Mouse (Mus musculus) kidney, postnatal 0 days (tissue): ENCODE measurements around the gene Tmc4. TPM values are rescaled to one million over a fixed set of nuclear protein-coding genes. Genes with fewer than 3 reads are reported as not detected.

Experiments
- ATAC-seq: fragments of 200-750 bp; cut with Nextera tagmentation; replicated peaks from 2 replicates; pipeline ENCODE4 v1.8.0; 2017; ENCODE audit warnings: low read depth, moderate number of reproducible peaks, moderate TSS enrichment, moderate library complexity; ENCODE audit not compliant: low FRiP score
- DNase-seq: peaks from one replicate; pipeline ENCODE4 v3.0.0-alpha.2; 2016; ENCODE audit warnings: low spot score
- H3K27ac ChIP-seq: fragments of 300-500 bp; sonication (generic); 2 replicates; pipeline ENCODE4 v1.5.1; 2014; ENCODE audit warnings: mild to moderate bottlenecking
- H3K27me3 ChIP-seq: fragments of 300-500 bp; sonication (generic); 2 replicates; pipeline ENCODE4 v1.6.1; 2014; ENCODE audit warnings: low read length, mixed read lengths; ENCODE audit not compliant: insufficient read depth
- H3K36me3 ChIP-seq: fragments of 300-500 bp; sonication (generic); 2 replicates; pipeline ENCODE4 v1.6.1; 2014; ENCODE audit warnings: low read length, mixed read lengths; ENCODE audit not compliant: insufficient read depth
- H3K4me1 ChIP-seq: fragments of 300-500 bp; sonication (generic); replicated peaks from 2 replicates; pipeline ENCODE4 v1.6.1; 2014; ENCODE audit warnings: antibody characterized with exemption, low read length, mixed read lengths; ENCODE audit not compliant: insufficient read depth
- H3K4me2 ChIP-seq: fragments of 300-500 bp; sonication (generic); 2 replicates; pipeline ENCODE4 v1.6.1; 2014; ENCODE audit warnings: mild to moderate bottlenecking, low read length, moderate library complexity, mixed read lengths
- H3K4me3 ChIP-seq: fragments of 300-500 bp; sonication (generic); replicated peaks from 2 replicates; pipeline ENCODE4 v1.5.1; 2014; ENCODE audit warnings: low read depth, low read length
- H3K9ac ChIP-seq: fragments of 300-500 bp; sonication (generic); 2 replicates; pipeline ENCODE4 v1.6.1; 2014; ENCODE audit warnings: low read depth, low read length
- H3K9me3 ChIP-seq: fragments of 300-500 bp; sonication (generic); replicated peaks from 2 replicates; pipeline ENCODE4 v1.6.1; 2016; ENCODE audit warnings: low read length, inconsistent platforms, mixed read lengths
- CTCF ChIP-seq: IDR thresholded peaks from 2 replicates; pipeline ENCODE4 v1.5.1; 2016; ENCODE audit warnings: antibody characterized with exemption, low read depth, mild to moderate bottlenecking, moderate library complexity
- WGBS: fragments of 180-500 bp; shearing (Covaris S2); extraction: QIAGEN DNeasy Blood & Tissue Kit; methylation state at CpG from one replicate; pipeline ENCODE4 v1.1.7; 2014; 5-methylcytosine and 5-hydroxymethylcytosine counted together
- polyA plus RNA-seq: library from polyadenylated mRNA; unstranded; fragments of >200 nt; fragmentation: Nextera tagmentation; extraction: Ambion mirVana; gene quantifications from 2 replicates; pipeline ENCODE4 v1.2.1, GENCODE M21; 2015

Tmc4 gene
- polyA plus RNA-seq, 1 experiment from 2014 or later: 28.1 TPM

GRCm38 (mm10) chr7:3693809-3694075 is 16.4 kb upstream of the Tmc4 start:
- Histone ChIP-seq H3K4me3 (peak overlapping the region; percentile 81), H3K9me3 (no peaks in the 10 kb centered on the region), H3K4me2 (peak overlapping the region; percentile 94), H3K27ac (peak overlapping the region; percentile 95), H3K9ac (peak overlapping the region; percentile 89), H3K27me3 (no peaks in the 10 kb centered on the region), H3K4me1 (peaks cover 17% of the 10 kb centered on the region), H3K36me3 (peaks cover 15% of the 10 kb centered on the region)
- ATAC-seq (no peak), DNase-seq (no peak)
- TF ChIP-seq CTCF: no peak
- under 1% methylated on average over 18 of the region's 18 CpGs for WGBS

GRCm38 (mm10) chr7:3692987-3693808 is 15.8 kb upstream of the Tmc4 start, which contains the start of gene Mboat7:
TSS of gene Mboat7 (minus strand) at chr7:3693523.
- Histone ChIP-seq H3K9me3 (no peaks in the 10 kb centered on the region), H3K27me3 (no peaks in the 10 kb centered on the region), H3K36me3 (peaks cover 11% of the 10 kb centered on the region), H3K9ac (peak within 1 kb of the TSS; percentile 89), H3K4me3 (peak within 1 kb of the TSS; percentile 81), H3K4me1 (peaks cover 17% of the 10 kb centered on the region), H3K27ac (peak within 1 kb of the TSS; percentile 95), H3K4me2 (peak within 1 kb of the TSS; percentile 94)
- peak; percentile 91 for ATAC-seq
- TF ChIP-seq CTCF: no peak
- peak; percentile 99 for DNase-seq
- WGBS: under 1% methylated on average over 55 of the region's 55 CpGs

GRCm38 (mm10) chr7:3692382-3692986 is 15.1 kb upstream of the Tmc4 start, which contains the start of gene Tsen34:
TSS of gene Tsen34 (plus strand) at chr7:3692863.
- under 1% methylated on average over 48 of the region's 49 CpGs for WGBS
- Histone ChIP-seq H3K9ac (peak within 1 kb of the TSS; percentile 89), H3K27me3 (no peaks in the 10 kb centered on the region), H3K27ac (peak within 1 kb of the TSS; percentile 95), H3K9me3 (no peaks in the 10 kb centered on the region), H3K4me2 (peak within 1 kb of the TSS; percentile 94), H3K36me3 (0 out of 2 replicates have a peak, but pooled peaks cover 8% of the 10 kb centered on the region), H3K4me3 (peak within 1 kb of the TSS; percentile 81), H3K4me1 (peaks cover 17% of the 10 kb centered on the region)
- ATAC-seq (no peak), DNase-seq (no peak)
- no peak for TF ChIP-seq CTCF

GRCm38 (mm10) chr7:3691919-3692318 is 14.6 kb upstream of the Tmc4 start:
- DNase-seq: no peak

GRCm38 (mm10) chr7:3685400-3686187 is 8.2 kb upstream of the Tmc4 start:
- Histone ChIP-seq H3K4me2 (no peak overlapping the region), H3K27me3 (no peaks in the 10 kb centered on the region), H3K4me1 (no peaks in the 10 kb centered on the region), H3K4me3 (no peak overlapping the region), H3K9me3 (no peaks in the 10 kb centered on the region), H3K27ac (no peak overlapping the region), H3K36me3 (peaks cover 24% of the 10 kb centered on the region; the same call in 1 of the 2 replicates), H3K9ac (no peak overlapping the region)
- DNase-seq: no peak
- no peak for ATAC-seq
- WGBS: 89% methylated on average over 31 of the region's 31 CpGs
- no peak for TF ChIP-seq CTCF

More at GRCm38 (mm10) chr7:3691919-3692318, 14.6 kb upstream of the Tmc4 start:
- WGBS: 32% methylated on average over 3 of the region's 3 CpGs
- H3K4me3 ChIP-seq: peak overlapping the region; percentile 81
- H3K27ac ChIP-seq: peak overlapping the region; percentile 95; the same call in 1 of the 2 replicates
- 0 out of 2 replicates have a peak, but pooled peaks cover 12% of the 10 kb centered on the region for H3K36me3 ChIP-seq
- peak overlapping the region; percentile 89 for H3K9ac ChIP-seq
- H3K4me2 ChIP-seq: peak overlapping the region; percentile 94
- no peaks in the 10 kb centered on the region for H3K9me3 ChIP-seq
- TF ChIP-seq CTCF: no peak
- H3K4me1 ChIP-seq: peaks cover 17% of the 10 kb centered on the region
- no peaks in the 10 kb centered on the region for H3K27me3 ChIP-seq
- no peak for ATAC-seq

GRCm38 (mm10) chr7:3684698-3685097 is 7.3 kb upstream of the Tmc4 start:
- DNase-seq: no peak
- ATAC-seq: no peak
- WGBS: 91% methylated on average over 8 of the region's 8 CpGs
- Histone ChIP-seq H3K27ac (no peak overlapping the region), H3K4me2 (no peak overlapping the region), H3K27me3 (no peaks in the 10 kb centered on the region), H3K9me3 (no peaks in the 10 kb centered on the region), H3K4me3 (no peak overlapping the region), H3K4me1 (no peaks in the 10 kb centered on the region), H3K9ac (no peak overlapping the region), H3K36me3 (peaks cover 27% of the 10 kb centered on the region; the same call in 1 of the 2 replicates)
- TF ChIP-seq CTCF: no peak
